Mouse (Mus musculus) gastrocnemius, postnatal 36 days (tissue): ENCODE measurements around the gene Zfp991. TPM values are rescaled to one million over a fixed set of nuclear protein-coding genes. Genes with fewer than 3 reads are reported as not detected.
"Not testable (repeated sequence)": the region's sequence is repeated elsewhere in the genome, so short reads cannot be mapped to it uniquely, and the experiment has no call there.

ENCODE experiments used
- DNase-seq, 2 experiments: peaks; one replicate each; pipeline ENCODE4 v3.0.0; 2022
- intact Hi-C: fragments of 180-260 bp; cut with DNase I; formaldehyde crosslinking; loops from one replicate; pipeline ENCODE4 v1.15.1; 2025
- total RNA-seq, 2 experiments: library from RNA; stranded (reverse); gene quantifications; 2 replicates each; pipeline ENCODE4 v1.2.3; 2021

Zfp991 gene
- total RNA-seq, 2 experiments from 2014 or later = 1.4 to 1.7 TPM

DNA sequence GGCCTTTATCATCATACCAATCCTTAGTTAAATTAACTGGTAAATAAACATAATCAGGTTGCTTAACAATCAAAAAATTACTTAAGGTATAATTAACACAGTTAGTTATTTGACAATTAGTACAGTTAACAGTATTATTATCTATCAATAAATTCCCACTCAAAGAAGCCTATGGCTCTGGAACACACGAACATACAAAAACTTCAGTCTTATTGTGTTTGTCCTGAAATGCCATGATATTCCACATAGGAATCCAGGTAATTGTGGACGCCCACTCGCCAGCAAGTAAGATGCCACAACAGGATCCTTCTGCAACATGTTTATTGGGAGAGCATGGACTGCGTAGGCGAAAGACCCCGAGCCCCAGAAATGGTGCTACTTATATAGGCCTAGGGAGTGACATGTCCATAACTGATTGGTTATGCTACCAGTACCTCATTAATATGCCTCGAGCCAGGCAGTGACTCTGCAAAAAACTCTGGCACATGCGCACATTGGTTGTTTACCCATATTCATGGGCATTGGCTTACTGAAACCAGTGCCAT, 49.4 kb downstream of the Zfp991 start:
- DNase-seq, intact Hi-C loops: not testable (repeated sequence)

DNA sequence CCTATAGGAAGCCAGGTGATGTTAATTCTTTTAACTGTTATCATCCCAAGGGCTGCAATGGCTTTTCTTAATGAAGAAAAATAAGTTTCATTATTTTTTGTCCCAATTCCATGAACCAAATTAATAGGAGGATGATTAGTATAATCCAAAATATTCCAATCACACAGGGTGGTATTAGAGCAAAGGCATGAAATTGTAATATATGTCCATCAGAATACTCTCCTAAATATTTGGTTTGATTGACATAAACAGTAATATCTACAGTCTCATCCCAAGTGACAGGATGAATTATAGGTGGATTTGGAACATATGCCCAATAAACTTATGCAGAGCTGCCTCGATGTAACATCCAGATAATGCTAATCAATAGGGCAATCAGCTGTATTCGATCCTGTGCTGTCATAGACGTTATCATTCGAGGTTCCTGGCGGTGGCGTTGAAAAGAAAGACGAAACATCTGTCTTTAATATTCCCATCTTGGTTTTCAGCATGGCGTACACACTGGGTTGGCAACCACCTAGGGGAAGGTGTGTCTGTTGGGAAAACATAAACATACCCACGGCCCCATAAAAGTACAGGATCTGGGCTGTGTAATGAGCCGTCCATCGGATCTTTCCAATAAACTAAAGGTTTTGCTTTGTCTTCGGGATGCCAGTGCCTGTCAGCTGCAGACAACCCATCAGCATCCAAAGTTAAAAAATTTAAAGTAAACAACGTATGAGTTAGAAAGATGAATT, 50.3 kb downstream of the Zfp991 start:
- intact Hi-C loops, DNase-seq: not testable (repeated sequence)

DNA sequence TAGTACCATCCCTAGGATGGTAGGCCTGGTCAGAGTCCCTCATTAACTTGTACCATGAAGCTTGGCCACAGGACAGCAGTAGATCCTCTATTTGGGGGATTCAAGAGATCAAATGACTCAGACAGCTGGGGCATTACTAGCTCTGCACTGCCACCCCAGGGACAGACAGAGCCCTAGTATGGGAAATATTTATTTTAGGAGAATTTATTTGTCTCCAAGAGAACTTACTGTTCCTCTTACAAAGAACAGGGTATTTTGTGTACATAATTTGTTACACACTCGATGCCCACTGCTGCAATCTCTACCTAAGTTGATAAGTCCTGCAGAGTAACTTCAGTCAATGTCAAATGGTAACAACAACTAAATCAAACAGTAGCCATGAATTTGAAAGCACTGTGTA, 55.0 kb downstream of the Zfp991 start:
- intact Hi-C loops, DNase-seq: not testable (repeated sequence)

DNA sequence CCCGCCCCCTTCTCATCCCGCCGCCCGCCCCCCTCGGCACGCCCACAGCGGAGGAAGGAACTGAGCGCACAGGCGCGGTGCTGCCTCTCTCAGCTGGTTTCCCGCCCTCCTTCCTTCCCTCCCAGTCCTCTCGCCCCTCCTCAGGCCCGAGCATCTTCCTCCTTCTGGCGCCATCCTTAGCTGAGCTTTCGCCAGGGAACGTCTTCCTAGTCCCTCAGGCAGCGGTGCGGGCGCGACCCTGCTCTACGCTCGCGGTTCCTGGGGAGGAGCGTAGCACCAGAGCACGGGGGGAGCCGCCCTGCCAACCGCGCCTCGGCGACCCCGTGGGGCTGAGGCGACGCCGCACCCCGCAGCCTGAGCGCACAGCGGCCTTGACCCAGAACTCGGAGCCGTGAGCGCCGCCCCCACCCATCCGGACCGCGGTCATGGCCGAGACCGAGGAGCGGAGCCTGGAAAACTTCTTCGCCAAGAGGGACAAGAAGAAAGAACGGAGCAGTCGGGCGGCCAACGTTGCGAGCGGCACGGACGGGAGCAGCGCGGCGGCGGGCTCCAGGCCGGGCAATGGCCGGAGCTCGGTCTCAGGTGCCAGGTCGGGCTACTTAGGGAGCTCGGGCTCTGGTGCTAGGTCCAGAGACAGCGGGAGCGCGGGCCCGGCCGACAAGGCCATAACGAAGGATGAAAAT, 55.6 kb downstream of the Zfp991 start:
- intact Hi-C loops, DNase-seq: not testable (repeated sequence)

DNA sequence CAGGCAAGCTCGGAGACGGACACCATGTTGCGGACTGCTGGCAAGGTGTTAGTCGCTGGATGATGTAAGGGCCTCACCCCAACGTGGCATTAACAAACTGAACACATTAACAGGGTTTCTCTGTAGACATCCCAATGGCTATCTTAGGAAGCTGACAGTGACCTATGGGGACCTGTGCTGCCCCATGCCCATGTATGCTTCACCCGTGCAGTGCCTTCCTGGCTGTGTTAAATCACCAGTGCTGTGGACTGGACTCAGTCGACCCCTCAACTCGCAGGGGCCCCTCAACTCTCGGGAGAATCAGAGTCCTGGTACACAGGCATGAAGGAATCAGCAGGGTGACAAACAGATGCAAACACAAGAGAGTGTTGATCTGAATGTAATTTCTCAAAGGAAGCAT, 63.3 kb downstream of the Zfp991 start:
- intact Hi-C loops, DNase-seq: not testable (repeated sequence)

DNA sequence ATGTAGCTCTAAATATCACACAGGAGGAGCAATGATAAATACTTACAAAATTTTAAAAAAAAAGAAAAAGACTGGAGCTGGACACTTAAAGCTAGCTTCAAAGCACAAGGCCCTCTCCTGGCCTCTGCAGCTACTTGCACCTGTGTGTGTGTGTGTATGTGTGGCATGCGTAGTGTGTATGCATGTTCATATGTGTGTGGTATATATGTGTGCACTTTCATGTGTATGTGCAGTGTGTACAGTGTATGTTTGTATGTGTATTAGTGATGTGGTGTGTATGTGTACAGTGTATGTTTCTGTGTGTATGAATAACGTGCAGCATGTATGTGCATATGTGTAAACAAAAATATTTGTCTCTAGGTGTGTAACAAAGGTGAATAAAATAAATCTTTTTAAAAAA, 65.4 kb downstream of the Zfp991 start:
- intact Hi-C loops, DNase-seq: not testable (repeated sequence)

DNA sequence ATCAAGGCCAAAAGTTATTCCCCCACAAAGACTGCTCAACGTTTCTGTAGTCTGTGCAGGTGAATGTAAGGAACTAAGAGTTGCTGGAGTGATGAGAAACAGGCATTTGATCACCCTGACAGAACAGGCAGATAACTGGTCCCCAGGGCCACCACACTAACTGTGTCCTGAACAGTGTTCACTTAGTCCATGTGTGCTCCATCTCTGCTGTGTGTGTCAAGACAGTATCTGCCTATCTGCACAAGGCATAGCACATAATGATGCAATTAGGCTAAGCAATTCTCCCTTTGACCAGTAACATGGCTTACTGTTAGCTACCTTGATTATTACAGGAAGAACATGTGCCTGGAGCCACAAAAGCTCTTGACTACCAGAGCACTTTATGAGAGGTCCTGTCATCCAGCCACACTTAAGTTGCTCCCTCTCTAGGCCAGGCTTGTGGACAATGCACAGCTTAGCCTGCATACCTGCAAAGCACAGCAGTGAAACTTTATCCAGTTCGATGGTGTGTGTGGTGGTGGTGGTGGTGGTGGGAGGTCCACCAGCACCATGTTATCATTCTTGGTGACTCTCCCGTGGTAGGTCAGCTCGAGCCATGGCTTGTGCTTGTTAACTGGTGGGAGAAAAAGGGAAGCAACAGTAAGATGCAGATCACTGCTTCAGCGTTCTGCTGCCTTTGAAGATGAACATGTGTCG, 67.4 kb downstream of the Zfp991 start:
- intact Hi-C loops, DNase-seq: not testable (repeated sequence)

DNA sequence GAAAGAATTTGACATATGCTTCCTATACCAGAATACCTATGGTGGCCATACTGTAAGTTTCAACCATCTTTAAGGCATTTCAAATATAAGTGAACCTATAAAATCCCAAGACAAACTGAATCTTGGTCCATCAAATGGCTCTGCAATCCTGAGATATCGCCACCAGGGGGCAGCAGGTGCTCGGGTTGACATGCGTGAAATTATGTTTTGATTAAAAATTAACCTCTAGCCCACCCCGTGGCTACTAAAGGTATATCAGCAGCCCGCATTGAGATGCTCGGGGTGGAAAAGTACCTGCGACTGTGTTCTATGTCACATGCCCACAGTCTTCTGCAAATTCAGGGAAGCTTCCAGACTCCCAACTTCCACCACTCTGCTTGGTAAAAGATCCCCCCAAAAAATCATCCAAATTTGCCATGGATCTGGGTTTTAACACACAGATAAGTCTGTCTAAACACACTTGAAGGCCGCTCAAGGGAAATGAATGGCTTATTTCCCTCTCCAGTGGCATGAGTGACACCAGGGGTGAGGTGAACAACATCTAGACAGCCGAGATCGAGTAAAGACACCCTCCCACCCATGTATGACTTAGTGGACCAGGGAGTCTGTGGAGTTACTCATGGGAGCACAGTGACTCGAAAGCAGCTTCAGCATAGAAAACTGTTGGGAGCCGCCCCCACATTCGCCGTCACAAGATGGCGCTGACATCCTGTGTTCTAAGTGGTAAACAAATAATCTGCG, 70.3 kb downstream of the Zfp991 start:
- DNase-seq, intact Hi-C loops: not testable (repeated sequence)

DNA sequence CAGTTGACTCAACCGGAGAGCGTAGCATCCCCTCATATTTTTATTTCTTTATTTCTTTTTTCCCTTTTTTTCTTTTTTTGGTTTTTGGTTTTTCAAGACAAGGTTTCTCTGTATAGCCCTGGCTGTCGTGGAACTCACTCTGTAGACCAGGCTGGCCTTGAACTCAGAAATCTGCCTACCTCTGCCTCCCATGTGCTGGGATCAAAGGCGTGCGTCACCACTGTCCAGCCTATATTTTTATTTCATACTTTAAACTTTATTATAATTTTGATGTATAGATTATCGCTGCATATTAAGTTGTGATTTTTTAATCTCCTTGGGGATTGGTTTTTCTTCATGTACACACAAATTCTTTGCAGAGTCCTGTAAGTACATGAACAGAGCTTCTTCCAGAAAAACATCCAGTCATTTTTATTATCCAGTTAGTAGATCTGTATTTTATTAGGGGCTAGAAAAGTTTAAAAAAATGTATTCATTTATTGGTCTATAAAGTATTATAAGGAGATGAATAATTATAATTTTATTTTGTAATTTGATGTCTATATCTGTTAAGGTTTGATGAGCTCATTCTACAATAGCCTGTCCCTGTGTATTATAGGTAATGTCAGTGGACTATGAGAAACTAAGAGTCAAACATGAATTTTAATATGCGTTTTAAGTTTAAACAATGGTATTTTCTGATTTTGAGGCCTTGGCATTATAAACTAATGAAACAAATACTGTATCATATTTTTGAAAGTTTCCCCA, 80.5 kb downstream of the Zfp991 start:
- DNase-seq, intact Hi-C loops: not testable (repeated sequence)

DNA sequence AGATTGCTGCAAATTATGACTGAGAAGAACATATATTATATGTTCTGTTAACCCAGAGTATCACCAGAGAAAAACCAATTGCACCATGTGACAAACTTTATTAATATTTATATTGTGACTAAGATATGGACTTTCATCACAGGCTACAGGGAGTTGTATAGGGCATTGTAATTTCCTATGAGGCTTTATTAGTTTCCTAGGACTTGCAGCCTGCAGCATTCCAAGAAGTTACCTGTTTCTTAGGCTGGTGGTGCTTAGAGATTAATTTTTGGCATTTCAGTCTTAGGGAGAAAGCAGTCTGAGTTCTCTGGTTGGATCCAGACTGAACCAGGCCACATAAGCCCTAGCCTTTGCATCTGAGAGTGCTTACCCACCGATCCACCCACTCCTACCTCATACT, 82.4 kb downstream of the Zfp991 start:
- DNase-seq, intact Hi-C loops: not testable (repeated sequence)

DNA sequence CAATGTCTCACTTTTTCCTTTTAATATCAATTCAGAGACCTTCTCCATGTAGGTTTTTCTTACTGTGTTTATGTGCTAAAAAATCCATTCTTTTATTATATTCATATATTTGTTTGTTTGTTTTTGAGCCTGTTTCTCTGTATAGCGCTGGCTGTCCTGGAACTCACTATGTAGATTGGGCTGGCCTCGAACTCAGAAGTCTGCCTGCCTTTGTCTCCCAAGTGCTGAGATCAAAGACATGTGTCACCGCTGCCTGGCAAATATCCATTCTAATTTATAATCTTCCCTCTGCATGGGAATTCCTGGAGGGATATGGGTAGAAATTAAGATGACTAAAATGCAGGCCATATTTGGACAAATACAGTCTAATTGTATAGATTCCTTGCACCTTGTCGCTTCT, 85.8 kb downstream of the Zfp991 start:
- intact Hi-C loops = not testable (repeated sequence)

DNA sequence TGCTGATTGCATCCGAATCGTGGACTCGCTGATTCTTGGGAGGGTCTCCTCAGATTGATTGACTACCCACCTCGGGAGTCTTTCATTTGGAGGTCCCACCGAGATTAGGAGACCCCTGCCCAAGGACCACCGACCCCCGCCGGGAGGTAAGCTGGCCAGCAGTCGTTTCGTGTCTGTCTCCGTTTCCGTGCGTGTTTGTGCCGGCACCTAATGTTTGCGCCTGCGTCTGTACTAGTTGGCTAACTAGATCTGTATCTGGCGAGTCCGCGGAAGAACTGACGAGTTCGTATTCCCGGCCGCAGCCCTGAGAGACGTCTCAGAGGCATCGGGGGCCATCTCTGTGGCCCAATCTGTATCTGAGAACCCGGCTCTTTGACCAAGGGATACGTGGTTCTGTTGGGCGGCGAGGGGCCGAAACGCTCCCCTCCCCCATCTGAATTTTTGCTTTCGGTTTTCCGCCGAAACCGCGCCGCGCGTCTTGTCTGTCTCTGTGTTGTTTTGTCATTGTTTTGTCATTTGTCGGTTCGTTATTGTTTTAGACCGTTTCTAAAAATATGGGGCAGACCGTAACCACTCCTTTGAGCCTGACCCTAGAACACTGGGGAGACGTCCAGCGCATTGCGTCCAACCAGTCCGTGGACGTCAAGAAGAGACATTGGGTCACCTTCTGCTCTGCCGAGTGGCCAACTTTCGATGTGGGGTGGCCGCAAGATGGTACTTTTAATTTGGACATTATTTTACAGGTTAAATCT, 87.7 kb downstream of the Zfp991 start:
- DNase-seq = peak in 1 of 2 experiments; percentile 29
- intact Hi-C loops = not testable (repeated sequence)

More for the DNA sequence above, 85.8 kb downstream of the Zfp991 start:
- not testable (repeated sequence) for DNase-seq

DNA sequence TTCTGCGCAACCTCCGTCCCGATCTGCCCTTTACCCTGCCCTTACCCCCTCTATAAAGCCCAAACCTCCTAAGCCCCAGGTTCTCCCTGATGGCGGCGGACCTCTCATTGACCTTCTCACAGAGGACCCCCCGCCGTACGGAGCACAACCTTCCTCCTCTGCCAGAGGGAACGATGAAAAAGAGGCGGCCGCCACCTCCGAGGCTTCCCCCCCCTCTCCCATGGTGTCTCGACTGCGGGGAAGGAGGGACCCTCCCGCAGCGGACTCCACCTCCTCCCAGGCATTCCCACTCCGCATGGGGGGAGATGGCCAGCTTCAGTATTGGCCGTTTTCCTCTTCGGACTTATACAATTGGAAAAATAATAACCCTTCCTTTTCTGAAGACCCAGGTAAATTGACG, 88.4 kb downstream of the Zfp991 start:
- DNase-seq = peak in 1 of 2 experiments; percentile 26
- intact Hi-C loops = not testable (repeated sequence)

DNA sequence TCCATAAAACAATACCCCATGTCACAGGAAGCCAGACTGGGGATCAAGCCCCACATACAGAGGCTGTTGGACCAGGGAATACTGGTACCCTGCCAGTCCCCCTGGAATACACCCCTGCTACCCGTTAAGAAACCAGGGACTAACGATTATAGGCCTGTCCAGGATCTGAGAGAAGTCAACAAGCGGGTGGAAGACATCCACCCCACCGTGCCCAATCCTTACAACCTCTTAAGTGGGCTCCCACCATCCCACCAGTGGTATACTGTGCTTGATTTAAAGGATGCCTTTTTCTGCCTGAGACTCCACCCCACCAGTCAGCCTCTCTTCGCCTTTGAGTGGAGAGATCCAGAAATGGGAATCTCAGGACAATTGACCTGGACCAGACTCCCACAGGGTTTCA, 90.2 kb downstream of the Zfp991 start:
- intact Hi-C loops = not testable (repeated sequence)
- peak in 1 of 2 experiments; percentile 31 for DNase-seq

DNA sequence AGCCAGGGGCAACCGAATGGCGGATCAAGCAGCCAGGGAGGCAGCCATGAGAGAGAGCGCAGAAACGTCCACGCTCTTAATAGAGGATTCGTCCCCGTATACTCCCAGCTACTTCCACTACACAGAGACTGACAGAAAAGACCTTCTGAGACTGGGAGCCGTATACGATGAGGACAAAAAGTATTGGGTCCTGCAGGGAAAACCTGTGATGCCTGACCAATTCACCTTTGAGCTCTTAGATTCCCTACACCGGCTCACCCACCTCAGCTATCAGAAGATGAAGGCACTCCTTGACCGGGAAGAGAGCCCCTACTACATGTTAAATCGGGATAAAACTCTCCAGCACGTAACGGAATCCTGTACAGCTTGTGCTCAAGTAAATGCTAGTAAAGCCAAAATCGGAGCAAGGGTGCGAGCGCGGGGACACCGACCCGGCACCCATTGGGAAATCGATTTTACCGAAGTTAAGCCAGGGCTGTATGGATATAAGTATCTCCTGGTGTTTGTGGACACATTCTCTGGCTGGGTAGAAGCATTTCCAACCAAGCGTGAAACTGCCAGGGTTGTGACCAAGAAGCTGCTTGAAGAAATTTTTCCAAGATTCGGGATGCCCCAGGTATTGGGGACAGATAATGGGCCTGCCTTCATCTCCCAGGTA, 92.1 kb downstream of the Zfp991 start:
- DNase-seq = peak in 1 of 2 experiments; percentile 31
- intact Hi-C loops = not testable (repeated sequence)

DNA sequence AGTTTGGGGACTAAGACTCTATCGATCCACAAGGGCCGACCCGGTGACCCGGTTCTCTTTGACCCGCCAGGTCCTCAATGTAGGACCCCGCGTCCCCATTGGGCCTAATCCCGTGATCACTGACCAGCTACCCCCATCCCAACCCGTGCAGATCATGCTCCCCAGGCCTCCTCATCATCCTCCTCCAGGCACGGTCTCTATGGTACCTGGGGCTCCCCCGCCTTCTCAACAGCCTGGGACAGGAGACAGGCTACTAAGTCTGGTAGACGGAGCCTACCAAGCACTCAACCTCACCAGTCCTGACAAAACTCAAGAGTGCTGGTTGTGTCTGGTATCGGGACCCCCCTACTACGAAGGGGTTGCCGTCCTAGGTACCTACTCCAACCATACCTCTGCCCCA, 93.8 kb downstream of the Zfp991 start:
- DNase-seq, intact Hi-C loops: not testable (repeated sequence)

DNA sequence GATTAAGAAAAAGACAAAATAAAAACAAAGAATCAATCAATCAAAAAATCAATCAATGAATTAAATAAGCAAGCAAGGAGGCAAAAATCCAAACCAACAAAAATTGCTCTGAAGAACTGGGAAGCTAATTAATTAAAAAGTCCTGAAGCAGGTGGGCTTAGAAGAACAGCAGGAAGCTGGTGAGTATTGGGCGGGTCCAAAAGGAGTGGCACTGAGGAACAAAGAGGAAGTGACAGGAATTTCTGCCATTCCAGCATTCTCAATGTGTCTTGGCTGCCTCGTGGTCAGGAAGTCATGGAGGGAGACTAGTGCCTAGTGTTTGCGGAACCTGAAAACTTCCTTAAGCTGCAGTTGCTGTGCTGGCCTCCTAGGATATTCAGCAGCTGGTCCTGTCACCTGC, 98.2 kb downstream of the Zfp991 start:
- DNase-seq, intact Hi-C loops: not testable (repeated sequence)
